Mouse (Mus musculus): ENCODE measurements around the gene Rcbtb2. TPM values are rescaled to one million over a fixed set of nuclear protein-coding genes. Genes with fewer than 3 reads are reported as not detected.

The Rcbtb2 gene
- polyA plus RNA-seq, 1 experiment: 11.8 TPM

DNA sequence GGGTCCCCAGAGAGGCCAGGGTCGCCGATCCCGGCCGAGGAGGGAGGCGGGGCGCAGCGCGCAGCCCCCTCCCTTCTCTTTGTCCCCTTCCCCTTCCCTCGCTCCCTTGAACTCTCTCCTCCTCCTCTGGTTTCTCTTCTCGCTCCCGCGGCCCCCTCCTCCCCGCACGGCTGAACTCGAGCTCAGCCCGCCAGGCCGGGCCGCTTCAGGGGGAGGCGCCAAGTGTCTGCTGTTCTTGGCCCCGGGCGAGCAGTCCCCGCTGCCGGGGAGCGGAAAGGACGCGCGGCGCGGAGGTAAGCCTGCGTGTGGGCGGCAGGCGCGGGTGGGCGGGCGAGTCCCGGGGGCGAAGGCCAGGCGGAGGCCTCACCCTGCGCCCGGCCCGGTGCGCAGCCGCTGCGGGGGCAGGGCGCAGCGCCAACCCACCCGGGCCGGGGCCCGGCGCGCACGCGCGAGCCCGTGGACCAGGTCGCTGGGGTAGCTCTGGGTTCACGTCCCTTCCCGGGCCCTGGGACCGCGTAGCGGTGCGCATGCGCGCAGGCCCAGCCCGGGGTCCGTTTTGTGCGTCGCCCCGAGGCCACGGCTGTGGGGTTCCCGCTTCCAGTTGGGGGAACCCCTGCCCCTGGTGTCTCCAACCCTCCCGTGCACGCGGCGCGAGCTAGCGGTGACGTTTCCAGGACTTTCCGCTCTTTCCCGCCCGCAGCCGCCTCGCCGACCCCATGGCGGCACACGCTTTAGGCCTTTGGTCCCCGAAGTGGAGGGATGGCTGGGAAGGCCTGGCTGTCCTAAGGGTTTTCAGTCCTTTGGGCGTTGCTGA, 20.3 kb downstream of the Rcbtb2 start:
- no peak for DNase-seq (ENCODE audit: low read depth, low spot score)
- under 1% methylated on average over 88 of the region's 88 CpGs for WGBS

DNA sequence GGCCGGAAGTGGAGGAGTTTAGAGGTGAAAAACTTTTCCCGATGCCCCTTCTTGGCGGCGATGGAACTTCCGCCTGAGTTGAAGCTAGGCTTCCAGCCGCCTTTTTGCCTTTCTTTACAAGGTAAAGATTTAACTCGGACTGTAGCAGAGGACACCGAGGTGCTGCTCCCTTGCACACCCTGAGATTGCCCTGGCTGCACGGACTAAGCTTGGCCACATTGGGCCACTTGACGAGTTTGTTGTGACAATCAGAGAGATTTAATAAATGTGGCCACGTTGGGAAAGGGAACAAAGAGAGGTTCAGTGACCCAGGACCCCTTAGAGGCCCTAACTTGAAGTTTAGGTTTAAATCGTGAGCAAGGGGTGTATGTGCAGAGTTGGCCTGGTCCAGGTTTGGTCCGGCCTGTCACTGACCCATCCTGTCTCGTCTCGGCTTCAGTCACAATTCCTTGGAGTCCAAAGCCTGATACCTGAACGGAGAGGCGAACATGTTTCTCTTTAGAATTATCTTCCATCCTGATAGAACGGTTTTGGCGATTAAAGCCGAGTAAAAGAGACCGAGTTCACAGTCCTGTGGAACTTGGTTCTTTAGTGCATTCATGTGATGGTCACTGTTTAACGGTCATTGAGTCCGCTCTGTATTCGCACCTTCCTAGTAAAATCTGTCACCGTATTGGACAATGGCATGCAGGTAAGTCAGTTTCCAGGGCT, 21.0 kb downstream of the Rcbtb2 start:
- DNase-seq (ENCODE audit: low read depth, low spot score): no peak
- WGBS: 29% methylated on average over 25 of the region's 25 CpGs

GRCm38 (mm10) chr14:73145531-73145930, 22.7 kb downstream of the Rcbtb2 start:
- no peak for DNase-seq (ENCODE audit: low read depth, low spot score)
- WGBS: 93% methylated on average over 4 of the region's 4 CpGs

GRCm38 (mm10) chr14:73146721-73147120, 23.9 kb downstream of the Rcbtb2 start:
- DNase-seq (ENCODE audit: low read depth, low spot score): no peak
- WGBS: 56% methylated on average over 3 of the region's 3 CpGs

DNA sequence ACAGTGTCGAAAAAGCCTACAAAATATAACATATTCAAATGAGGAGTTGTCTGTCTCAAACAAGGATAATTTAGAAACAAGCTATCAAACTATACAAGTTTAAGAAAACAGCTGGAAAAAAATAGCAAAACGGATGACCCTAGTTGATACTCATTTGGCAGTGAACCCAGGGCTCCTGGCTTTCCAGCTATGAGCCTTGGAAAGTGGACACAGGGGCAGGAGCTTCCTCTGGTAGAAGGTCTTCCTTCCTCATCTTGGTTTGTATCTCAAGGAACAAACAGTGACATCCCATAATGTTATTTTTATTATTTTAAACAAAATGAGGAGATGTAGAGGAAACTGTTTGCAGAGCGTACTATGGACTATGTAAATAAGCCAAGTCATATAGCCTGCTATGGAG, 25.3 kb downstream of the Rcbtb2 start:
- DNase-seq (ENCODE audit: low read depth, low spot score): no peak
- 66% methylated on average over 3 of the region's 3 CpGs for WGBS

DNA sequence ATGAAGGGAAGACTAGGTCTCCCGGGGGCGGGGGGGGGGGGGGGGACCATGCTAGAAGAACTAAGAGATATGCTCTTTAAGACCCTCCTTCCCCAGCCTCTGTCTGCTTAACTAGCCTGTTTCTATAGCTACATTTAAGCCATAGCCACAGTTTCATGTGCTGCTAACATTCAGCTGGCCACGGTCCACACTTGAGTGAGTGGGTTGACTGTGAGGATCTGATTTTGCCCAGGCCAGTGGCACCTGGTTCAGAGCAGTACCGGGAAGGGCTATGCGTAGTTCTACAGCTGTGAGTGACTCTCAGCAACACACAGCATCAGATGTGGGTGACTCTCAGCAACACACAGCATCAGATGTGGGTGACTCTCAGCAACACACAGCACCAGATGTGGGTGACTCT, 38.5 kb downstream of the Rcbtb2 start:
- WGBS: 90% methylated on average over 5 of the region's 5 CpGs
- no peak for DNase-seq (ENCODE audit: low read depth, low spot score)

- DNase-seq (ENCODE audit: low read depth, low spot score): no peak
- WGBS: 88% methylated on average over 13 of the region's 13 CpGs
Observed at GRCm38 (mm10) chr14:73162192-73162800, 39.5 kb downstream of the Rcbtb2 start.

- no peak for DNase-seq (ENCODE audit: low read depth, low spot score)
- WGBS: 93% methylated on average over 10 of the region's 10 CpGs
Observed at GRCm38 (mm10) chr14:73163363-73163998, 40.6 kb downstream of the Rcbtb2 start.

DNA sequence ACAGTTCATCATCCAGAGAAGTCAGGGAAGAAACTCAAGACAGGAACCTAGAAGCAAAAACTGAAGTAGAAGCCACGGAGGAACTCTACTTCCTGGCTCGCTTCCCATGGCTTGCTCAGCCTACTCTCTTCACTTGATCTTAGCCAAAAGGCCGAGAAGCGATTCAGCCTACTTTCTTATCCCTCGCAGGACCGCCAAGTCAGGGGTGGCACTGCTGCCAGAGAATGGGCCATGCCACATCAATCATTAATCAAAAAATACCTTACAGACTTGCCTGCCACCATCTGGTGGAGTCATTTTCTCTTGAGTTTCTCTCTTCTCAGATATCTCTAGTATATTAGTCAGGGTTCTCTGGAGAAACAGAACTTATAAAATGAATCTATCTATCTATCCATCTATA, 42.3 kb downstream of the Rcbtb2 start:
- DNase-seq (ENCODE audit: low read depth, low spot score): no peak

GRCm38 (mm10) chr14:73168605-73169004, 45.8 kb downstream of the Rcbtb2 start:
- 82% methylated on average over 6 of the region's 6 CpGs for WGBS
- DNase-seq (ENCODE audit: low read depth, low spot score): no peak

More for the DNA sequence above, 42.3 kb downstream of the Rcbtb2 start:
- 93% methylated on average over 6 of the region's 6 CpGs for WGBS

DNA sequence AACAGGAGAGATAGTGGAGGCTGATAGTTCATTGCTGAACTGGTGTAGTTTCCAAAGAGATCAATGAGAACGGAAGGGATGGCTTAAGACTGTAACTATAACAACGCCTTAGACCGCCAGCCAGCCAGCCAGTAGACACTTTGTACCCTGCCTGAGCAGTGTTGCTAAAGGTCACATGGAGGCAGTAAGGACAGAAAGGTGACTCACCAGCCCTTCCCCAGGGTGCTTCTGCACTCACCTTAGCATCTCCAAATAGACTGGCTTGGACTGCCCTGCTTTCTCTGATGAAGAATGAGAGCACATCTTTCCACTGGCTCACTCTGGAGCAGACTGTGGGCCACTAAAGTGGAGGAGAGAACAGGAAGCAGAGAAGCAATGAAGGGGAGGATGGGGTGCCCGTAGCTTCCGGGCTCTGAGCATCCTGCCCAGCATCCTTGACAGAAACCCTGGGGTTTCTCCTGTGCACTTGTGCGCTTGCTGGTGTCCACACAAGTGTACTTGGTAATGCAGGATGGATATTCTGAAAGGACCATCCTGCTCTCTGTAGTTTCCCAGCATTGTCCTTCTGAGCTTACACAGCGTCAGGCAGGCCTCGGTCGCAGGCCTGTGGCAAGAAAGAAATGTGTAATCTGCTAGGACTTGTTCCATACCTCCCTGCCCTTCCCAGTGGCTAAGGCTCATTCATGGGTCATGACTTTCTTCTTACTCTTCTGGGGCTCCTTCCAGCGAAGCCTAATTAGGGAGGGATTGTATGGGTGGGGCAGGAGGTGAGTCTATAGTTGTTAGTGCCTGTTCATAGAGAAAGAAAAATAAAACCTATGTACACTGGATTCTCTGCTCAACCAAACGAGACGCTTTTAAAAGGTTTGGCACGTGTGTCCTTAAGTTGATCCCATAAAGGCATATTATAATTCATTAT, 47.3 kb downstream of the Rcbtb2 start:
- 66% methylated on average over 13 of the region's 13 CpGs for WGBS
- no peak for DNase-seq (ENCODE audit: low read depth, low spot score)

DNA sequence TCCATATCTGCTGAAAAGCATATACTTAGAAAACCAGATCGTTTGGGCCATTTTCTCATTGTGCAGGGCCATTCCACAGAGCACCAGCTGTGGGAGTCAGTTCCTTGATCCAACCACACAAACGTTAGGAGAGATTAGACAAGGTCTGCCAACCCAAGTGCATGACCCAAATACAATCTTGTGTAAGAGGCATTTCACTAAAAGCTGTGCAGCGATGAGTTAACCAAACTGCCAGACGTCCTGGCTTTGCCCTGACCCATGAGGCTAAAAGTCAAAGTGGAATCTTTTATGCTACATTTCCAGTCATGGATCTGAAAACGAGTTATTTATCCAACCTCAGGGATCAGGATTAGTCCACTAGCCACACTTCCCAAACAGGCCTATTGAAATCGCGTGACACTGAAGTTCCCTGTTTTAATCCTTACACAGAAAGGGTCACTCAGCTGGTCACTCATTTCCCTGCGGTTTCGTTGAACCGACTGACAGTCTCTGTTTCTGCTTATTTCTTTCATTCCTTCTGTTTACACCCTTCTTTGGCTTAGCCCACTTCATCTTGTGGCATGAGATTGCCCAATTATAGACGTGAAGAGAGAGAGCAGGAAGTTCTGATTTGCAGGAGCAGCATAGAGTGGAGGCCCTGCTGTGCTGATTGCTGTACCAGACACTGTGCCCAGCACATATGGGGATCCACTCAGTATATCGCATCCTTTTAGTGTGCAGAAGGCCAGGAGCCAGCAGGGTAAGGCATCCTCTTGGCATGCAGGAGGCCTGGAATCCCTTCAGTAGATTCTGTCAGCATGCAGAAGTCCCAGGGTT, 49.6 kb downstream of the Rcbtb2 start:
- DNase-seq (ENCODE audit: low read depth, low spot score): no peak
- 74% methylated on average over 12 of the region's 12 CpGs for WGBS

- WGBS: 76% methylated on average over 11 of the region's 11 CpGs
- no peak for DNase-seq (ENCODE audit: low read depth, low spot score)
Observed at GRCm38 (mm10) chr14:73173662-73174061, 50.8 kb downstream of the Rcbtb2 start.

- DNase-seq (ENCODE audit: low read depth, low spot score): no peak
Observed at GRCm38 (mm10) chr14:73174091-73174995, 51.5 kb downstream of the Rcbtb2 start.

DNA sequence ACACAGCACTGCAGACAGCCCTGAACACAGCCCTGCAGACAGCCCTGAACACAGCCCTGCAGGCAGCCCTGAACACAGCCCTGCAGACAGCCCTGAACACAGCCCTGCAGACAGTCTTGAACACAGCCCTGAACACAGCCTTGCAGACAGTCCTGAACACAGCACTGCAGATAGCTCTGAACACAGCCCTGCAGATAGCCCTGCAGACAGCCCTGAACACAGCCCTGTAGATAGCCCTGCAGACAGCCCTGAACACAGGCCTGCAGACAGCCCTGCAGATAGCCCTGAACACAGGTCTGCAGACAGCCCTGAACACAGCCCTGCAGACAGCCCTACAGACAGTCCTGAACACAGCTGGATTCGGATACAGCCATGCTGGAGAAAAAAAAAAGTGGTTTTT, 52.2 kb downstream of the Rcbtb2 start:
- DNase-seq (ENCODE audit: low read depth, low spot score): no peak
- WGBS: 89% methylated on average over 1 of the region's 1 CpGs

More at GRCm38 (mm10) chr14:73174091-73174995, 51.5 kb downstream of the Rcbtb2 start:
- 78% methylated on average over 7 of the region's 7 CpGs for WGBS

GRCm38 (mm10) chr14:73175814-73176213, 53.0 kb downstream of the Rcbtb2 start:
- DNase-seq (ENCODE audit: low read depth, low spot score): no peak
- WGBS: 84% methylated on average over 6 of the region's 6 CpGs

DNA sequence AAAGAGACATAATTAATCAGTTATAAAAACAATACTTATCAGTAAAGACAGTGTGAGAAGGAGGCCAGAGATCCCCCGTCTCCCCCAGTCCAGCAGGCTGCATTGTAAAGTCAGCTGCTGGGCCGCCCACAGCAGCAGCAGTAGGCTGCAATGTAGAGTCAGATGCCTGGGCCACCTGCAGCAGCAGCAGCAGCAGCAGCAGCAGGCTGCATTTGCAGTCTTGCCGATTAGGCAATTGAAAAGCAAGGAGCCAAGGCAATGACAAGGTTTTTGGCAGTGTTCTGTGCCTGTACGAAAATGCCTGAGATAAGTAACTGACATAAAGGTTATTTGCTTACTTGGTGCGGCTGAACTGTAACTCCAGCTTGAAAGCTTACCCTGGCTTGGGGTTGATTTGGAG, 53.4 kb downstream of the Rcbtb2 start:
- 85% methylated on average over 5 of the region's 5 CpGs for WGBS
- DNase-seq (ENCODE audit: low read depth, low spot score): no peak
